Mouse (Mus musculus) stomach, postnatal 0 days (tissue): ENCODE results near the gene Kmt5a.

ENCODE experiments used
- CTCF ChIP-seq: IDR thresholded peaks from 2 replicates; pipeline ENCODE4 v1.5.1; 2016; ENCODE audit warnings: antibody characterized with exemption, low read depth, mild to moderate bottlenecking, moderate library complexity
- EP300 ChIP-seq: optimal IDR thresholded peaks from 2 replicates; pipeline ENCODE3; 2016; ENCODE audit warnings: antibody characterized with exemption

- TF ChIP-seq CTCF: no peak
- TF ChIP-seq EP300: no peak
These were observed 22.7 kb downstream of the Kmt5a start for GRCm38 (mm10) chr5:124462297-124463025.
